Mouse (Mus musculus) heart, adult 2 months (tissue): ENCODE measurements around the gene Kcne2.

Experiments
- CTCF ChIP-seq: fragments of 200-600 bp; IDR thresholded peaks from 2 replicates; pipeline ENCODE4 v1.8.1; 2022; ENCODE audit warnings: antibody characterized with exemption, mild to moderate bottlenecking, moderate library complexity
- EP300 ChIP-seq: fragments of 200-500 bp; IDR thresholded peaks from 2 replicates; pipeline ENCODE4 v1.6.1; 2011; ENCODE audit warnings: low read depth, low read length, control low read depth; ENCODE audit not compliant: insufficient read depth
- POLR2A ChIP-seq: fragments of 200-500 bp; IDR thresholded peaks from 2 replicates; pipeline ENCODE4 v1.6.1; 2011; ENCODE audit warnings: mild to moderate bottlenecking, low read depth, low read length, control low read depth; ENCODE audit not compliant: insufficient read depth

DNA sequence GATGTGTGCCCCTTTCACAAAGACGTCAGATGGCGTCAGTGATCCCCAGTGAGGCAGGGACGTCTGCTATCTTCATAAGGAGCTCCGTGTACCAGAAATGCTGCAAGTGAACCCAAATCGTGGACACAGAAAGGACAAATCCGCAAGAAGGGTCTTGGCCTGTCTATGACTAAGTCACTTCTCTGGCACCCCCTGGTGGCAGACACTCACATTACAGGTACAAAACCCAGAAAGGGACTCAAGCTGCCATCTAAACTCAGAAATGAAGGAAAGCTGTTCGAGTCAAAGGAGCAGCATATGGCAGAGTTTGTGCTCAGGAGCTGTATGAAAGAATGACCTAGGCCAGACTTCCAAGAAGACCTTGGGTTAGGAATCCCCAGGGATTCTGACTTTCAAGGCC is 5.6 kb upstream of the Kcne2 start:
- TF ChIP-seq CTCF: peak; percentile 99; the same call in 1 of the 2 replicates
- TF ChIP-seq POLR2A: no peak
- TF ChIP-seq EP300: no peak
